Mouse (Mus musculus) urinary bladder, postnatal 0 days (tissue): ENCODE data around the gene Rab11b. TPM values are rescaled to one million over a fixed set of nuclear protein-coding genes. Genes with fewer than 3 reads are reported as not detected.

Experiments
- polyA plus RNA-seq: library from polyadenylated mRNA; unstranded; fragments of >200 nt; fragmentation: Nextera tagmentation; extraction: Ambion mirVana; gene quantifications from 2 replicates; pipeline ENCODE4 v1.2.1, GENCODE M21; 2015

Rab11b gene
- 246 and 249 TPM in 2 replicates for polyA plus RNA-seq

DNA sequence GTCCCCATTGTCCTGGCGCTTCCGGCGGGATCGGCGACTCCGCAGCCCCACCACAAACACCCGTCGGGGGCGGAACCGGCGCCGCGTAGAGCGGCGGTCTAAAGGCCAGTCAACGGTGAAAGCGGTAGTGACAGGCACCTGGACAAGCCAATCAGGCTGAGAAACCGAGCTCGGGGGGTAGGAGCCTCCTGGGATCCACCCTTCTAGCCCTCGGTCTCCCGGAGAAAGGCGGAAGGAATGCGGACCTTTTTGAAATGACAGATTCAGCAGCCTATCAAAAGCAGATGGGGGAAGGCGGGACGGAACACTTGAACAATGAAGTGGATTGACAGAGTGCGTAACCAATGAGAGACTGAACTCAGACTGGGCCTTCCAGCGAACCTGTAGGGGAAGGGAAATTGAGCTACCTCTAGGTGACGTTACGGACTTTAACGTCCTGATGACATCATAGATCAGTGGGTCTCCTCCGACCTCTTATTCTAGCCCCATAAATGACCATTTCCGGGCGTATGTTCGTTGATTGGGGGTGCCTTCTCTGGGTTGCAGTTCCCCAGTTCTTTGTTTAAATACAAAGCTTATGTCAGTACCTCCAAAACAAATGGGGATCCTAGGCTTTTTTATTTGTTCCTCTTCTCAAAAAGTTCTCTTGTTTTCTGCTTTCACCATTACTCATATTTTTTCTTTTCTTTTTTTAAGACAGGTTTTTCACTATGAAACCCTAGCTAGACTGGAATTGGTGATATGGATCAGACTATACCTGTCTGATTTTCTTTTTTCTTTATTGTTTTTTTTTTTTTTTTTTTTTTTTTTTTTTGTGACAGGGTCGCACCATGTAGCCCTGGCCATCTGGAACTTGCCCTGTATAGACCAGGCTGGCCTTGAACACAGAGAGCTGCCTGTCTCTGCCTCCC, at the start of gene Rab11b:
TSS of gene Rab11b (minus strand) at position 276 of the 911 bp plus-strand sequence.

DNA sequence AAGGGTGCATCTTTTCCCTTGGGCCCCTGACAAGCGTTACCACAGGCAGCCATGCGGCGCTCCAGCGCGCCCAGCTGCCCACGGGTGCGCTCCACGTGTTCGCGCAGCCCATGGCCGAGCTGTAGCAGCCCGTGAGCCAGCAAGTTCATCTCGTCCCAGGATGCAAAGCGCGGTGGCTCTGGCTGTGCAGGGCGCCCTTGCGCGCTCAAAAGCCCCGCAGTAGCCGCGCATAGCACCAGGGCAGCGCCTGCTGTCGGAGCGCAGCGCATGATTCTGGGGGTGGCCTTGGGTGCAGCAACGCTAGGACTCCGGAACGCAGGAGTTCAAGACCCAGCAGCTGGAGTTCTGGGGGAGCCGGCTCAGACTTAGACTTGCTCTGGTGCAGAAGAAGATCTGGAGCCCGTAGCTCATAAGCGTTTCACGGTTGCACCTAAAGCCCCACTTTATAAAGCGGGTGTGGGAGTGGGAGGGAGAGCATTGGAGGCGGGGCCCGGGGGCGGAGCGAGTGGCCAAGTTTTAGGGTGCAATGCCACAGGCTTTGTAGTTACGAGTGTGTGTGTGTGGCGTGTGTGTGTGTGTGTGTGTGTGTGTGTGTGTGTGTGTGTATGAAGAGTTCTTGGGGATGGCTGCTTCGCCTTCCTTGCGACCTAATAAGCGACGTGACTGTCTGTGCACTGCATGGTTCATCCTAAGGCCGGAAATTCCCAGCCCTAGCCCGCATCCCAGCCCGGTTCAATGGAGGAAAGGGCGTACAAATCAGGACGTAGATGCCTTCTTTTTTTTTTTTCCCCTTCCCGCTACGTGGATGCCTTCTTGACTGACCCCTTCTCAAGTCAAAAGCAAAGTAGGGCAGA, 21.0 kb upstream of the Rab11b start, which contains the start of gene Angptl4:
TSS of gene Angptl4 (minus strand) at position 707 of the 854 bp plus-strand sequence.

DNA sequence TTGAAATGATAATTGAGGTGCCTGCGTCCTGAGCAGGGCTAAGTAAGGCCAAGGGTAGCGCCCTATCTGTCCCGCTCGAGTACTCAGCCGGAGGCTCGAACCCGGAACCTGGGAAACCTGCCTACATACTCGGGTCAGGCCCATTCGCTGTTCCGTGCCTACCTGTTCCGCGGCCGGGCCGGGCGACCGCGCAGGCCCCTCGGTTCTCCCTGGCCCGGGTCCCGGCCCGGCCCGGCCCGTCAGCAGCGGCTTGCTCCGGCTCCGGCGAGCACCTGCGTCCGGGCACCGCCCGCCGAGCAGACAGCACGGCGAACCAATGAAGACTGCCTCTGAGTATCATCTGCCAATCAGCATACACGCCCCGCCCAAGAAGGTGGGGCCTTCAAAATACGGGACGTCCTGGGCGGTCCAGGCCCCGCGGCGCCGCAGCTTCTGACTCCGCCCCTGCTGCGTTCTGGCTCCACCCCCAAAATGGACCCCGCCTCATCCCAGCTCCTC, 41.9 kb downstream of the Rab11b start, which contains the start of gene March2:
TSS of gene March2 (minus strand) at position 287 of the 498 bp plus-strand sequence.

Other genes starting within 250 kb of the Rab11b start
- 27.9 and 29.0 TPM in 2 replicates for gene Adamts10, start 236.3 kb downstream of the Rab11b start, polyA plus RNA-seq
- 3.3 and 6.8 TPM in 2 replicates for gene Myo1f, start 204.8 kb downstream of the Rab11b start, polyA plus RNA-seq
- gene Zfp414, start 131.4 kb downstream of the Rab11b start, polyA plus RNA-seq = 31.3 and 32.4 TPM in 2 replicates
- 0.41 and 1.3 TPM in 2 replicates for gene Pram1, start 122.5 kb downstream of the Rab11b start, polyA plus RNA-seq
- 109 and 132 TPM in 2 replicates for gene Hnrnpm, start 73.7 kb downstream of the Rab11b start, polyA plus RNA-seq
- gene March2, start 41.9 kb downstream of the Rab11b start, polyA plus RNA-seq = 87.0 and 101 TPM in 2 replicates
- 32.3 and 36.8 TPM in 2 replicates for gene Angptl4, start 21.3 kb upstream of the Rab11b start, polyA plus RNA-seq
- gene Kank3, start 50.0 kb upstream of the Rab11b start, polyA plus RNA-seq = 21.2 and 23.5 TPM in 2 replicates
- 778 and 855 TPM in 2 replicates for gene Rps28, start 64.0 kb upstream of the Rab11b start, polyA plus RNA-seq
- gene Ndufa7, start 64.0 kb upstream of the Rab11b start, polyA plus RNA-seq = 513 and 574 TPM in 2 replicates
- 22.6 and 27.1 TPM in 2 replicates for gene Cd320, start 82.6 kb upstream of the Rab11b start, polyA plus RNA-seq
- not detected in 2 replicates for gene Gm7029, start 113.3 kb upstream of the Rab11b start, polyA plus RNA-seq
- gene Kifc1, start 130.1 kb upstream of the Rab11b start, polyA plus RNA-seq = 1.3 and 1.9 TPM in 2 replicates
- gene Platr17, start 144.6 kb upstream of the Rab11b start, polyA plus RNA-seq = 0.20 and 0.88 TPM in 2 replicates
- 23.1 and 26.3 TPM in 2 replicates for gene Daxx, start 148.9 kb upstream of the Rab11b start, polyA plus RNA-seq
- 68.1 and 71.1 TPM in 2 replicates for gene Tapbp, start 155.4 kb upstream of the Rab11b start, polyA plus RNA-seq
- 12.5 and 13.1 TPM in 2 replicates for gene Zbtb22, start 155.4 kb upstream of the Rab11b start, polyA plus RNA-seq
- 23.8 and 27.2 TPM in 2 replicates for gene Rgl2, start 169.0 kb upstream of the Rab11b start, polyA plus RNA-seq
- gene Pfdn6, start 179.8 kb upstream of the Rab11b start, polyA plus RNA-seq = 93.9 and 108 TPM in 2 replicates
- 18.0 and 19.4 TPM in 2 replicates for gene Wdr46, start 180.1 kb upstream of the Rab11b start, polyA plus RNA-seq
- 6.4 and 6.7 TPM in 2 replicates for gene B3galt4, start 191.0 kb upstream of the Rab11b start, polyA plus RNA-seq
- 28.7 and 29.0 TPM in 2 replicates for gene Vps52, start 195.3 kb upstream of the Rab11b start, polyA plus RNA-seq
- 1,535 and 1,858 TPM in 2 replicates for gene Rps18, start 195.5 kb upstream of the Rab11b start, polyA plus RNA-seq
- 97.3 and 136 TPM in 2 replicates for gene H2-K1, start 239.8 kb upstream of the Rab11b start, polyA plus RNA-seq